Mouse (Mus musculus) lung, postnatal 4 days (tissue): Measurements from ENCODE around the gene Calm5.
"Not testable (repeated sequence)": the region's sequence is repeated elsewhere in the genome, so short reads cannot be mapped to it uniquely, and the experiment has no call there.

ENCODE experiments used
- DNase-seq, 2 experiments: peaks; one replicate each; pipeline ENCODE4 v3.0.0; 2021

Gene Calm5

GRCm38 (mm10) chr13:3866355-3867052 lies 12.5 kb downstream of the Calm5 start:
- DNase-seq = no peak

- no peak for DNase-seq
Measured at GRCm38 (mm10) chr13:3867158-3867557, 13.2 kb downstream of the Calm5 start.

GRCm38 (mm10) chr13:3869901-3870300 lies 15.9 kb downstream of the Calm5 start:
- DNase-seq = no peak

GRCm38 (mm10) chr13:3872832-3873231 lies 18.9 kb downstream of the Calm5 start:
- DNase-seq = no peak

GRCm38 (mm10) chr13:3876448-3876847 lies 22.5 kb downstream of the Calm5 start:
- DNase-seq = peak; percentile 37 to 68

GRCm38 (mm10) chr13:3877185-3877584 lies 23.2 kb downstream of the Calm5 start:
- no peak for DNase-seq

GRCm38 (mm10) chr13:3877679-3878220 lies 23.8 kb downstream of the Calm5 start:
- DNase-seq = no peak

- DNase-seq = no peak
Measured at GRCm38 (mm10) chr13:3886663-3887062, 32.7 kb downstream of the Calm5 start.

- DNase-seq = no peak
Measured at GRCm38 (mm10) chr13:3889111-3889510, 35.1 kb downstream of the Calm5 start.

- DNase-seq = no peak
Measured at GRCm38 (mm10) chr13:3890061-3890460, 36.1 kb downstream of the Calm5 start.

GRCm38 (mm10) chr13:3891479-3892087 lies 37.6 kb downstream of the Calm5 start:
- no peak for DNase-seq

GRCm38 (mm10) chr13:3892601-3893000 lies 38.6 kb downstream of the Calm5 start:
- no peak for DNase-seq

GRCm38 (mm10) chr13:3893126-3893734 lies 39.3 kb downstream of the Calm5 start:
- peak; percentile 93 to 94 for DNase-seq

- no peak for DNase-seq
Measured at GRCm38 (mm10) chr13:3894549-3894948, 40.6 kb downstream of the Calm5 start.

- no peak for DNase-seq
Measured at GRCm38 (mm10) chr13:3895397-3895980, 41.5 kb downstream of the Calm5 start.

GRCm38 (mm10) chr13:3896032-3896431 lies 42.1 kb downstream of the Calm5 start:
- DNase-seq = no peak

- peak in 1 of 2 experiments; percentile 78 for DNase-seq
Measured at GRCm38 (mm10) chr13:3896913-3897312, 42.9 kb downstream of the Calm5 start.

- DNase-seq = not testable (repeated sequence)
Measured at GRCm38 (mm10) chr13:3898202-3898601, 44.2 kb downstream of the Calm5 start.

GRCm38 (mm10) chr13:3899301-3899700 lies 45.3 kb downstream of the Calm5 start:
- no peak for DNase-seq
